Mouse (Mus musculus) urinary bladder, postnatal 36 days (tissue): Measurements from ENCODE around the gene Kcnd2.

ENCODE experiments used
- DNase-seq, 2 experiments: peaks; one replicate each; pipeline ENCODE4 v3.0.0; 2022; ENCODE audit warnings: low spot score in 2 of 2, mixed read lengths in 1 of 2

Kcnd2 gene

GRCm38 (mm10) chr6:21686388-21686787 is 471.1 kb downstream of the Kcnd2 start:
- no peak for DNase-seq

GRCm38 (mm10) chr6:21692861-21693350 is 477.6 kb downstream of the Kcnd2 start:
- no peak for DNase-seq

GRCm38 (mm10) chr6:21697641-21698040 is 482.3 kb downstream of the Kcnd2 start:
- DNase-seq = no peak

GRCm38 (mm10) chr6:21701131-21701530 is 485.8 kb downstream of the Kcnd2 start:
- DNase-seq = no peak

- no peak for DNase-seq
These were observed 493.9 kb downstream of the Kcnd2 start for GRCm38 (mm10) chr6:21709228-21709627.

- no peak for DNase-seq
These were observed 503.8 kb downstream of the Kcnd2 start for GRCm38 (mm10) chr6:21719121-21719520.

GRCm38 (mm10) chr6:21722238-21722637 is 506.9 kb downstream of the Kcnd2 start:
- no peak for DNase-seq

- no peak for DNase-seq
These were observed 525.3 kb downstream of the Kcnd2 start for GRCm38 (mm10) chr6:21740606-21741005.

GRCm38 (mm10) chr6:21744615-21745266 is 529.4 kb downstream of the Kcnd2 start:
- DNase-seq = no peak

- no peak for DNase-seq
These were observed 532.2 kb downstream of the Kcnd2 start for GRCm38 (mm10) chr6:21747536-21747935.

GRCm38 (mm10) chr6:21767787-21768221 is 552.5 kb downstream of the Kcnd2 start:
- no peak for DNase-seq

GRCm38 (mm10) chr6:21768745-21769446 is 553.6 kb downstream of the Kcnd2 start:
- no peak for DNase-seq

- DNase-seq = no peak
These were observed 554.1 kb downstream of the Kcnd2 start for GRCm38 (mm10) chr6:21769447-21769809.

- no peak for DNase-seq
These were observed 559.1 kb downstream of the Kcnd2 start for GRCm38 (mm10) chr6:21774213-21774916.
